Mouse (Mus musculus) thymus, adult 2 months (tissue): ENCODE measurements around the gene Snapc3.

Experiments
- CTCF ChIP-seq: fragments of 200-500 bp; IDR thresholded peaks from 2 replicates; pipeline ENCODE4 v1.5.1; 2012; ENCODE audit warnings: mild to moderate bottlenecking, control low read depth, low read length, moderate library complexity, borderline replicate concordance; ENCODE audit not compliant: control insufficient read depth, poor library complexity, insufficient read depth; ENCODE audit errors: extremely low read depth
- POLR2A ChIP-seq: fragments of 200-500 bp; IDR thresholded peaks from 2 replicates; pipeline ENCODE4 v1.6.1; 2012; ENCODE audit warnings: mild to moderate bottlenecking, low read length, control low read depth, moderate library complexity; ENCODE audit not compliant: control insufficient read depth, poor library complexity, insufficient read depth; ENCODE audit errors: extremely low read depth

GRCm38 (mm10) chr4:83485250-83485649 is 67.7 kb downstream of the Snapc3 start:
- TF ChIP-seq CTCF (no peak), POLR2A (no peak)
